Comparison of ENCODE assay signal across 8 mouse cellular contexts in genomic region chr6:48396686-48397085, GRCm38 (mm10). TPM values are rescaled to one million over a fixed set of nuclear protein-coding genes. Genes with fewer than 3 reads are reported as not detected.
DNase-seq lines count a peak whose midpoint lies in the region; ATAC-seq lines count a peak whose summit lies in the region.

No protein-coding gene starts in this region.

- H3K4me3 ChIP-seq in kidney, embryonic 15.5 days (replicated peaks), result peak overlapping the region; percentile 88
- H3K4me3 ChIP-seq in embryonic facial prominence, embryonic 14.5 days (ENCODE audit: low read depth, low read length), result peak overlapping the region; percentile 66
- H3K4me3 ChIP-seq in hindbrain, embryonic 11.5 days (ENCODE audit: low read depth, low read length), result peak overlapping the region; percentile 70
- H3K4me3 ChIP-seq in midbrain, embryonic 15.5 days, result peak overlapping the region; percentile 76

- H3K4me2 ChIP-seq in kidney, embryonic 15.5 days, result peak overlapping the region; percentile 90
- peak overlapping the region; percentile 66 for H3K4me2 ChIP-seq in embryonic facial prominence, embryonic 14.5 days (ENCODE audit: low read depth, low read length)
- peak overlapping the region; percentile 46 for H3K4me2 ChIP-seq in hindbrain, embryonic 11.5 days (replicated peaks; ENCODE audit: low read depth, low read length)
- H3K4me2 ChIP-seq in midbrain, embryonic 15.5 days, result peak overlapping the region; percentile 71

- ATAC-seq in kidney, embryonic 15.5 days (replicated peaks; ENCODE audit: low FRiP score), result no peak
- no peak for ATAC-seq in embryonic facial prominence, embryonic 14.5 days (ENCODE audit: low read depth)
- no peak for ATAC-seq in hindbrain, embryonic 11.5 days (ENCODE audit: low FRiP score)
- no peak for ATAC-seq in midbrain, embryonic 15.5 days (replicated peaks)

- H3K36me3 ChIP-seq in kidney, embryonic 15.5 days, result peaks cover 3% of the 10 kb centered on the region
- no peaks in the 10 kb centered on the region for H3K36me3 ChIP-seq in embryonic facial prominence, embryonic 14.5 days (ENCODE audit: control insufficient read depth, insufficient read depth, low read length)
- H3K36me3 ChIP-seq in hindbrain, embryonic 11.5 days (ENCODE audit: control insufficient read depth, insufficient read depth, low read length), result no peaks in the 10 kb centered on the region
- H3K36me3 ChIP-seq in midbrain, embryonic 15.5 days (replicated peaks), result no peaks in the 10 kb centered on the region

- H3K4me1 ChIP-seq in kidney, embryonic 15.5 days, result peaks cover 25% of the 10 kb centered on the region
- H3K4me1 ChIP-seq in embryonic facial prominence, embryonic 14.5 days (ENCODE audit: control insufficient read depth, insufficient read depth, low read length), result peaks cover 9% of the 10 kb centered on the region; the same call in 1 of the 2 replicates
- peaks cover 3% of the 10 kb centered on the region; the same call in 1 of the 2 replicates for H3K4me1 ChIP-seq in hindbrain, embryonic 11.5 days (replicated peaks; ENCODE audit: control insufficient read depth, insufficient read depth, low read length)
- H3K4me1 ChIP-seq in midbrain, embryonic 15.5 days, result peaks cover 31% of the 10 kb centered on the region

- intact Hi-C loops in left cerebral cortex, postnatal 10 days (cut with DNase I), result loop anchor here (5.0 kb wide), 1 partner anchor 219 kb away; no protein-coding TSS in a partner anchor

- H3K27me3 ChIP-seq in kidney, embryonic 15.5 days, result no peaks in the 10 kb centered on the region
- 0 out of 2 replicates have a peak, but pooled peaks cover 3% of the 10 kb centered on the region for H3K27me3 ChIP-seq in embryonic facial prominence, embryonic 14.5 days (replicated peaks; ENCODE audit: control insufficient read depth, insufficient read depth, low read length)
- no peaks in the 10 kb centered on the region for H3K27me3 ChIP-seq in hindbrain, embryonic 11.5 days (ENCODE audit: control insufficient read depth, insufficient read depth, low read length)
- H3K27me3 ChIP-seq in midbrain, embryonic 15.5 days (replicated peaks), result no peaks in the 10 kb centered on the region

- 93% methylated on average over 1 of the region's 1 CpGs for WGBS in kidney, embryonic 15.5 days
- 92% methylated on average over 1 of the region's 1 CpGs for whole genome bisulfite sequencing in embryonic facial prominence, embryonic 14.5 days
- WGBS in hindbrain, embryonic 11.5 days, result 100% methylated on average over 1 of the region's 1 CpGs
- WGBS in midbrain, embryonic 15.5 days, result 100% methylated on average over 1 of the region's 1 CpGs

- H3K27ac ChIP-seq in kidney, embryonic 15.5 days, result no peak overlapping the region
- no peak overlapping the region for H3K27ac ChIP-seq in embryonic facial prominence, embryonic 14.5 days (replicated peaks; ENCODE audit: low read depth, low read length)
- no peak overlapping the region for H3K27ac ChIP-seq in hindbrain, embryonic 11.5 days (ENCODE audit: low read depth, low read length)
- no peak overlapping the region for H3K27ac ChIP-seq in midbrain, embryonic 15.5 days

- peak overlapping the region; percentile 85; the same call in 1 of the 2 replicates for H3K9ac ChIP-seq in kidney, embryonic 15.5 days
- peak overlapping the region; percentile 79 for H3K9ac ChIP-seq in embryonic facial prominence, embryonic 14.5 days (ENCODE audit: low read depth, low read length)
- peak overlapping the region; percentile 70; the same call in 1 of the 2 replicates for H3K9ac ChIP-seq in hindbrain, embryonic 11.5 days (ENCODE audit: low read depth, low read length)
- peak overlapping the region; percentile 94 for H3K9ac ChIP-seq in midbrain, embryonic 15.5 days

- no peak for DNase-seq in kidney, adult 9 months
- no peak for DNase-seq in embryonic facial prominence, embryonic 14.5 days (ENCODE audit: low spot score)
- DNase-seq in hindbrain, embryonic 11.5 days (ENCODE audit: low spot score), result no peak
- no peak for DNase-seq in right cerebral cortex, postnatal 4 days
- DNase-seq in left cerebral cortex, postnatal 10 days (ENCODE audit: extremely low spot score in 1 of 2, low spot score in 2 of 2), result no peak
- no peak for DNase-seq in embryo, embryonic 10.5 days (ENCODE audit: low spot score)

- H3K9me3 ChIP-seq in kidney, embryonic 15.5 days (replicated peaks), result no peaks in the 10 kb centered on the region
- H3K9me3 ChIP-seq in embryonic facial prominence, embryonic 14.5 days (ENCODE audit: control insufficient read depth, low read length), result no peaks in the 10 kb centered on the region
- H3K9me3 ChIP-seq in hindbrain, embryonic 11.5 days (ENCODE audit: control insufficient read depth, low read length), result no peaks in the 10 kb centered on the region
- no peaks in the 10 kb centered on the region for H3K9me3 ChIP-seq in midbrain, embryonic 15.5 days

RNA-seq across cellular contexts. Expression of gene Krba1, which starts 1.3 kb away (rescaled TPM):
- 21.2 and 23.6 TPM in 2 replicates for polyA plus RNA-seq in kidney, embryonic 15.5 days (2015; fragmentation: Nextera tagmentation; extraction: Ambion mirVana)
- polyA plus RNA-seq in embryonic facial prominence, embryonic 14.5 days (2014; fragmentation: Nextera tagmentation; extraction: Ambion mirVana), result 18.0 and 23.0 TPM in 2 replicates
- 16.0 and 19.1 TPM in 2 replicates for polyA plus RNA-seq in hindbrain, embryonic 11.5 days (2014; fragmentation: Nextera tagmentation; extraction: Ambion mirVana)
- 31.5 and 33.3 TPM in 2 replicates for polyA plus RNA-seq in midbrain, embryonic 15.5 days (2015; fragmentation: Nextera tagmentation; extraction: Ambion mirVana)
- 10 to 100 TPM; 50.3 to 53.0 TPM for total RNA-seq in left cerebral cortex, postnatal 10 days (2021)

RNA-seq across cellular contexts. Expression of gene Zfp467, which starts 48.9 kb away (rescaled TPM):
- 27.2 and 29.6 TPM in 2 replicates for polyA plus RNA-seq in kidney, embryonic 15.5 days (2015; fragmentation: Nextera tagmentation; extraction: Ambion mirVana)
- 22.1 and 25.4 TPM in 2 replicates for polyA plus RNA-seq in embryonic facial prominence, embryonic 14.5 days (2014; fragmentation: Nextera tagmentation; extraction: Ambion mirVana)
- 13.3 and 14.9 TPM in 2 replicates for polyA plus RNA-seq in hindbrain, embryonic 11.5 days (2014; fragmentation: Nextera tagmentation; extraction: Ambion mirVana)
- 28.9 and 33.8 TPM in 2 replicates for polyA plus RNA-seq in midbrain, embryonic 15.5 days (2015; fragmentation: Nextera tagmentation; extraction: Ambion mirVana)
- total RNA-seq in left cerebral cortex, postnatal 10 days (2021), result 10 to 100 TPM; 20.8 to 21.0 TPM

RNA-seq across cellular contexts. Expression of gene Sspo, which starts 51.3 kb away (rescaled TPM):
- 0.22 and 0.86 TPM in 2 replicates for polyA plus RNA-seq in kidney, embryonic 15.5 days (2015; fragmentation: Nextera tagmentation; extraction: Ambion mirVana)
- polyA plus RNA-seq in embryonic facial prominence, embryonic 14.5 days (2014; fragmentation: Nextera tagmentation; extraction: Ambion mirVana), result 0.29 and 1.1 TPM in 2 replicates
- 0.05 and 0.17 TPM in 2 replicates for polyA plus RNA-seq in hindbrain, embryonic 11.5 days (2014; fragmentation: Nextera tagmentation; extraction: Ambion mirVana)
- 0.40 and 0.46 TPM in 2 replicates for polyA plus RNA-seq in midbrain, embryonic 15.5 days (2015; fragmentation: Nextera tagmentation; extraction: Ambion mirVana)
- 1 to 10 TPM in 1 of 2 experiments, under 1 TPM in 1; 0.36 to 1.5 TPM for total RNA-seq in left cerebral cortex, postnatal 10 days (2021)
